Mouse (Mus musculus) midbrain, embryonic 13.5 days (tissue): Measurements from ENCODE around the gene Arhgap44. TPM values are rescaled to one million over a fixed set of nuclear protein-coding genes. Genes with fewer than 3 reads are reported as not detected.
A peak's percentile ranks its signal among the peaks of the same experiment; 100 is the strongest.

Source experiments
- ATAC-seq: fragments of 200-750 bp; cut with Nextera tagmentation; 2 replicates; pipeline ENCODE4 v1.8.0; 2017; ENCODE audit warnings: mild to moderate bottlenecking, moderate TSS enrichment, moderate library complexity
- H3K27ac ChIP-seq: fragments of 300-500 bp; sonication (generic); 2 replicates; pipeline ENCODE4 v1.5.1; 2015; ENCODE audit warnings: inconsistent platforms, mild to moderate bottlenecking, moderate library complexity
- H3K27me3 ChIP-seq: fragments of 300-500 bp; sonication (generic); 2 replicates; pipeline ENCODE4 v1.6.1; 2015; ENCODE audit warnings: mild to moderate bottlenecking, inconsistent platforms
- H3K36me3 ChIP-seq: fragments of 300-500 bp; sonication (generic); 2 replicates; pipeline ENCODE4 v1.6.1; 2015; ENCODE audit warnings: mild to moderate bottlenecking, inconsistent platforms
- H3K4me1 ChIP-seq: fragments of 300-500 bp; sonication (generic); replicated peaks from 2 replicates; pipeline ENCODE4 v1.6.1; 2015; ENCODE audit warnings: inconsistent platforms
- H3K4me2 ChIP-seq: fragments of 300-500 bp; sonication (generic); replicated peaks from 2 replicates; pipeline ENCODE4 v1.6.1; 2015; ENCODE audit warnings: moderate library complexity, mild to moderate bottlenecking, inconsistent platforms
- H3K4me3 ChIP-seq: fragments of 300-500 bp; sonication (generic); replicated peaks from 2 replicates; pipeline ENCODE4 v1.5.1; 2015; ENCODE audit warnings: mild to moderate bottlenecking, inconsistent platforms
- H3K9ac ChIP-seq: fragments of 300-500 bp; sonication (generic); replicated peaks from 2 replicates; pipeline ENCODE4 v1.6.1; 2015; ENCODE audit warnings: mild to moderate bottlenecking, inconsistent platforms
- H3K9me3 ChIP-seq: fragments of 300-500 bp; sonication (generic); 2 replicates; pipeline ENCODE4 v1.6.1; 2016; ENCODE audit warnings: mild to moderate bottlenecking, inconsistent platforms
- whole genome bisulfite sequencing: fragments of 180-500 bp; shearing (Covaris S2); methylation state at CpG from one replicate; pipeline ENCODE4 v1.1.7; 2015; 5-methylcytosine and 5-hydroxymethylcytosine counted together
- polyA plus RNA-seq: library from polyadenylated mRNA; unstranded; fragments of >200 nt; fragmentation: Nextera tagmentation; extraction: Ambion mirVana; gene quantifications from 2 replicates; pipeline ENCODE4 v1.2.1, GENCODE M21; 2015

The Arhgap44 gene
- polyA plus RNA-seq, 1 experiment from 2014 or later: 9.3 TPM

GRCm38 (mm10) chr11:65161881-65162766 is 637 bp downstream of the Arhgap44 start:
- peak overlapping the region; percentile 88 for H3K9ac ChIP-seq
- H3K4me1 ChIP-seq: peaks cover 17% of the 10 kb centered on the region
- H3K36me3 ChIP-seq: no peaks in the 10 kb centered on the region
- no peaks in the 10 kb centered on the region for H3K9me3 ChIP-seq
- peak; percentile 92; the same call in 1 of the 2 replicates for ATAC-seq
- under 1% methylated on average over 49 of the region's 49 CpGs for whole genome bisulfite sequencing
- H3K27me3 ChIP-seq: peaks cover 9% of the 10 kb centered on the region; the same call in 1 of the 2 replicates
- peak overlapping the region; percentile 84 for H3K4me3 ChIP-seq
- peak overlapping the region; percentile 77 for H3K27ac ChIP-seq
- peak overlapping the region; percentile 83 for H3K4me2 ChIP-seq

- Histone ChIP-seq H3K36me3 (no peaks in the 10 kb centered on the region), H3K27ac (no peak overlapping the region), H3K4me2 (peak overlapping the region; percentile 83), H3K4me3 (peak overlapping the region; percentile 84), H3K4me1 (peaks cover 17% of the 10 kb centered on the region), H3K9me3 (no peaks in the 10 kb centered on the region), H3K9ac (peak overlapping the region; percentile 88), H3K27me3 (peaks cover 9% of the 10 kb centered on the region; the same call in 1 of the 2 replicates)
- ATAC-seq: no peak
- WGBS: 67% methylated on average over 7 of the region's 7 CpGs
Measured at GRCm38 (mm10) chr11:65160991-65161880, 1.5 kb downstream of the Arhgap44 start.

- Histone ChIP-seq H3K9ac (no peak within 1 kb of the TSS), H3K4me2 (no peak within 1 kb of the TSS), H3K36me3 (no peaks in the 10 kb centered on the region), H3K27me3 (peaks cover 9% of the 10 kb centered on the region; the same call in 1 of the 2 replicates), H3K4me1 (peaks cover 17% of the 10 kb centered on the region), H3K9me3 (no peaks in the 10 kb centered on the region), H3K27ac (no peak within 1 kb of the TSS), H3K4me3 (no peak within 1 kb of the TSS)
- no peak for ATAC-seq
- 95% methylated on average over 5 of the region's 5 CpGs for WGBS
Measured at GRCm38 (mm10) chr11:65159791-65160190, 3.0 kb downstream of the Arhgap44 start, which contains the start of gene 1700086D15Rik. Gene 1700086D15Rik, minus strand, starts transcription at chr11:65159891.

GRCm38 (mm10) chr11:65158658-65158990 is 4.1 kb downstream of the Arhgap44 start:
- Histone ChIP-seq H3K36me3 (no peaks in the 10 kb centered on the region), H3K9ac (no peak overlapping the region), H3K4me3 (no peak overlapping the region), H3K9me3 (no peaks in the 10 kb centered on the region), H3K27ac (no peak overlapping the region), H3K4me2 (no peak overlapping the region), H3K27me3 (peaks cover 9% of the 10 kb centered on the region; the same call in 1 of the 2 replicates), H3K4me1 (peaks cover 20% of the 10 kb centered on the region)
- no peak for ATAC-seq
- WGBS: 90% methylated on average over 5 of the region's 5 CpGs

GRCm38 (mm10) chr11:65157966-65158657 is 4.6 kb downstream of the Arhgap44 start:
- ATAC-seq: no peak

GRCm38 (mm10) chr11:65153006-65153405 is 9.8 kb downstream of the Arhgap44 start:
- no peak for ATAC-seq
- H3K9ac ChIP-seq: no peak overlapping the region
- 0 out of 2 replicates have a peak, but pooled peaks cover 3% of the 10 kb centered on the region for H3K4me1 ChIP-seq
- no peaks in the 10 kb centered on the region for H3K36me3 ChIP-seq
- 94% methylated on average over 5 of the region's 5 CpGs for WGBS
- H3K9me3 ChIP-seq: no peaks in the 10 kb centered on the region
- no peak overlapping the region for H3K27ac ChIP-seq
- no peaks in the 10 kb centered on the region for H3K27me3 ChIP-seq
- no peak overlapping the region for H3K4me3 ChIP-seq
- H3K4me2 ChIP-seq: no peak overlapping the region

More at GRCm38 (mm10) chr11:65157966-65158657, 4.6 kb downstream of the Arhgap44 start:
- H3K36me3 ChIP-seq: no peaks in the 10 kb centered on the region
- no peak overlapping the region for H3K9ac ChIP-seq
- peaks cover 6% of the 10 kb centered on the region; the same call in 1 of the 2 replicates for H3K27me3 ChIP-seq
- no peak overlapping the region for H3K4me3 ChIP-seq
- H3K4me1 ChIP-seq: peaks cover 20% of the 10 kb centered on the region
- no peaks in the 10 kb centered on the region for H3K9me3 ChIP-seq
- no peak overlapping the region for H3K27ac ChIP-seq
- WGBS: 93% methylated on average over 20 of the region's 20 CpGs
- H3K4me2 ChIP-seq: no peak overlapping the region

GRCm38 (mm10) chr11:65148441-65148840 is 14.3 kb downstream of the Arhgap44 start:
- Histone ChIP-seq H3K36me3 (no peaks in the 10 kb centered on the region), H3K27me3 (no peaks in the 10 kb centered on the region), H3K27ac (no peak overlapping the region), H3K9me3 (no peaks in the 10 kb centered on the region), H3K4me1 (no peaks in the 10 kb centered on the region), H3K4me3 (no peak overlapping the region), H3K9ac (no peak overlapping the region), H3K4me2 (no peak overlapping the region)
- ATAC-seq: no peak
- WGBS: 88% methylated on average over 7 of the region's 7 CpGs

GRCm38 (mm10) chr11:65142838-65143417 is 19.8 kb downstream of the Arhgap44 start:
- no peak overlapping the region for H3K9ac ChIP-seq
- no peak for ATAC-seq
- H3K27ac ChIP-seq: no peak overlapping the region
- H3K4me2 ChIP-seq: no peak overlapping the region
- no peaks in the 10 kb centered on the region for H3K4me1 ChIP-seq
- 80% methylated on average over 4 of the region's 4 CpGs for WGBS
- H3K9me3 ChIP-seq: no peaks in the 10 kb centered on the region
- H3K4me3 ChIP-seq: no peak overlapping the region
- H3K36me3 ChIP-seq: no peaks in the 10 kb centered on the region
- H3K27me3 ChIP-seq: no peaks in the 10 kb centered on the region

- Histone ChIP-seq H3K27me3 (no peaks in the 10 kb centered on the region), H3K27ac (no peak overlapping the region), H3K4me2 (no peak overlapping the region), H3K36me3 (no peaks in the 10 kb centered on the region), H3K9ac (no peak overlapping the region), H3K4me1 (peaks cover 4% of the 10 kb centered on the region; the same call in 1 of the 2 replicates), H3K9me3 (no peaks in the 10 kb centered on the region), H3K4me3 (no peak overlapping the region)
- 92% methylated on average over 3 of the region's 3 CpGs for WGBS
- ATAC-seq: no peak
Measured at GRCm38 (mm10) chr11:65139030-65139429, 23.7 kb downstream of the Arhgap44 start.

GRCm38 (mm10) chr11:65137145-65137652 is 25.6 kb downstream of the Arhgap44 start:
- H3K4me2 ChIP-seq: no peak overlapping the region
- 64% methylated on average over 2 of the region's 2 CpGs for WGBS
- no peaks in the 10 kb centered on the region for H3K9me3 ChIP-seq
- H3K27me3 ChIP-seq: no peaks in the 10 kb centered on the region
- no peak for ATAC-seq
- no peak overlapping the region for H3K4me3 ChIP-seq
- H3K4me1 ChIP-seq: peaks cover 4% of the 10 kb centered on the region; the same call in 1 of the 2 replicates
- no peaks in the 10 kb centered on the region for H3K36me3 ChIP-seq
- no peak overlapping the region for H3K27ac ChIP-seq
- no peak overlapping the region for H3K9ac ChIP-seq

- H3K27ac ChIP-seq: no peak overlapping the region
- ATAC-seq: no peak
Measured at GRCm38 (mm10) chr11:65135251-65135739, 27.5 kb downstream of the Arhgap44 start.

More at GRCm38 (mm10) chr11:65135251-65135739, 27.5 kb downstream of the Arhgap44 start:
- no peaks in the 10 kb centered on the region; the same call in 1 of the 2 replicates for H3K36me3 ChIP-seq
- no peaks in the 10 kb centered on the region for H3K27me3 ChIP-seq
- no peak overlapping the region for H3K4me3 ChIP-seq
- no peaks in the 10 kb centered on the region for H3K9me3 ChIP-seq
- no peak overlapping the region for H3K9ac ChIP-seq
- H3K4me2 ChIP-seq: no peak overlapping the region
- WGBS: 91% methylated on average over 8 of the region's 8 CpGs
- peaks cover 4% of the 10 kb centered on the region; the same call in 1 of the 2 replicates for H3K4me1 ChIP-seq
